Mouse (Mus musculus) inflammation-experienced regulatory T-cells, adult 6 months (primary cell): ENCODE measurements at regions not wholly inside any gene's neighbourhood (a gene's known extent, or its start where the extent isn't known, plus 50 kb on each side); places are given as distances from the start of the nearest gene placed in this dataset.
A peak's percentile ranks its signal among the peaks of the same experiment; 100 is the strongest.

ENCODE experiments used
- ATAC-seq: one replicate; pipeline ENCODE4 v1.8.0; 2017

GRCm38 (mm10) chr3:148762541-148763225 lies 227.7 kb downstream of the Adgrl2 start:
- ATAC-seq = peak; percentile 50

- ATAC-seq = no peak
Measured at GRCm38 (mm10) chr3:148761586-148761985, 228.8 kb downstream of the Adgrl2 start.

GRCm38 (mm10) chr3:148759500-148759899 lies 230.9 kb downstream of the Adgrl2 start:
- no peak for ATAC-seq

- ATAC-seq = no peak
Measured at GRCm38 (mm10) chr3:148746234-148746633, 244.1 kb downstream of the Adgrl2 start.

- no peak for ATAC-seq
Measured at GRCm38 (mm10) chr3:148744651-148745050, 245.7 kb downstream of the Adgrl2 start.

- no peak for ATAC-seq
Measured at GRCm38 (mm10) chr3:148734194-148734749, 256.1 kb downstream of the Adgrl2 start.

GRCm38 (mm10) chr3:148733227-148733854 lies 257.0 kb downstream of the Adgrl2 start:
- ATAC-seq = no peak

- ATAC-seq = no peak
Measured at GRCm38 (mm10) chr3:148731436-148731835, 258.9 kb downstream of the Adgrl2 start.

- no peak for ATAC-seq
Measured at GRCm38 (mm10) chr3:148729242-148729680, 261.1 kb downstream of the Adgrl2 start.

- ATAC-seq = no peak
Measured at GRCm38 (mm10) chr3:148728513-148729241, 261.7 kb downstream of the Adgrl2 start.

- ATAC-seq = no peak
Measured at GRCm38 (mm10) chr3:148726596-148727331, 263.6 kb downstream of the Adgrl2 start.

GRCm38 (mm10) chr3:148696555-148696954 lies 293.8 kb downstream of the Adgrl2 start:
- ATAC-seq = no peak

- no peak for ATAC-seq
Measured at GRCm38 (mm10) chr3:148695453-148695852, 294.9 kb downstream of the Adgrl2 start.

- ATAC-seq = no peak
Measured at GRCm38 (mm10) chr3:148683181-148683580, 307.2 kb downstream of the Adgrl2 start.

- ATAC-seq = no peak
Measured at GRCm38 (mm10) chr3:148682445-148682994, 307.8 kb downstream of the Adgrl2 start.

GRCm38 (mm10) chr3:148681186-148681585 lies 309.2 kb downstream of the Adgrl2 start:
- no peak for ATAC-seq

GRCm38 (mm10) chr3:148680737-148681136 lies 309.6 kb downstream of the Adgrl2 start:
- ATAC-seq = no peak

- no peak for ATAC-seq
Measured at GRCm38 (mm10) chr3:148680086-148680485, 310.3 kb downstream of the Adgrl2 start.

GRCm38 (mm10) chr3:148679121-148679520 lies 311.2 kb downstream of the Adgrl2 start:
- no peak for ATAC-seq

- ATAC-seq = no peak
Measured at GRCm38 (mm10) chr3:148676025-148676424, 314.3 kb downstream of the Adgrl2 start.

GRCm38 (mm10) chr3:148662888-148663477 lies 327.4 kb downstream of the Adgrl2 start:
- no peak for ATAC-seq

- no peak for ATAC-seq
Measured at GRCm38 (mm10) chr3:148659024-148659423, 331.3 kb downstream of the Adgrl2 start.
